Mouse (Mus musculus): Measurements from ENCODE around the gene Cdrt4.

Cdrt4 gene

GRCm38 (mm10) chr11:62951012-62951411 is at the start of gene Cdrt4:
TSS of gene Cdrt4 (plus strand) at chr11:62951193.
- ChIA-PET CTCF (interaction anchor here in 1 of 4 experiments (1.3 kb wide), 1 partner anchor 195 kb away, joined by 3 read pairs; no protein-coding TSS in a partner anchor), POLR2A (interaction anchor here in 1 of 4 experiments (0.7 kb wide), 1 partner anchor 16 kb away, joined by 3 read pairs; no protein-coding TSS in a partner anchor)

GRCm38 (mm10) chr11:62901699-62902323 is 49.2 kb upstream of the Cdrt4 start:
- POLR2A ChIA-PET, result interaction anchor here (0.6 to 1.9 kb wide), 13 partner anchors 10 to 456 kb away, joined by 3 to 17 read pairs (median 3); partner anchors contain the start of genes Tvp23b (in 3 of the 4) and Fbxw10 (in 1 of the 4)
- CTCF ChIA-PET, result interaction anchor here (0.5 to 2.1 kb wide), 51 partner anchors 8 to 1044 kb away, joined by 3 to 23 read pairs (median 4); partner anchors contain the start of genes Tvp23b (in 2 of the 4), Fbxw10 (in 1 of the 4), Trim16 (in 1 of the 4) and Zfp287 (in 1 of the 4)

- POLR2A ChIA-PET, result no interaction called here
Observed at GRCm38 (mm10) chr11:62903871-62904495, 47.0 kb upstream of the Cdrt4 start.

GRCm38 (mm10) chr11:62909720-62910306 is 41.2 kb upstream of the Cdrt4 start:
- POLR2A ChIA-PET, result interaction anchor here in 1 of 4 experiments (2.0 kb wide), 1 partner anchor 30 kb away, joined by 5 read pairs; the partner anchor contains the start of gene Tvp23b

More at GRCm38 (mm10) chr11:62903871-62904495, 47.0 kb upstream of the Cdrt4 start:
- CTCF ChIA-PET, result no interaction called here

GRCm38 (mm10) chr11:62911362-62911761 is 39.6 kb upstream of the Cdrt4 start:
- ChIA-PET POLR2A (interaction anchor here in 1 of 4 experiments (2.5 kb wide), 1 partner anchor 9 kb away, joined by 5 read pairs; no protein-coding TSS in a partner anchor), CTCF (interaction anchor here in 2 of 4 experiments (0.6 to 2.3 kb wide), 2 partner anchors 195 to 224 kb away, joined by 5 read pairs; no protein-coding TSS in a partner anchor)

More at GRCm38 (mm10) chr11:62909720-62910306, 41.2 kb upstream of the Cdrt4 start:
- CTCF ChIA-PET, result interaction anchor here in 2 of 4 experiments (1.1 to 2.3 kb wide), 7 partner anchors 8 to 265 kb away, joined by 3 to 5 read pairs (median 4); no protein-coding TSS in a partner anchor

GRCm38 (mm10) chr11:62913141-62913540 is 37.9 kb upstream of the Cdrt4 start:
- CTCF ChIA-PET, result interaction anchor here in 1 of 4 experiments (2.7 to 3.8 kb wide), 2 partner anchors 12 to 156 kb away, joined by 14 to 15 read pairs; no protein-coding TSS in a partner anchor
- POLR2A ChIA-PET, result interaction anchor here in 1 of 4 experiments (2.5 kb wide), 1 partner anchor 11 kb away, joined by 5 read pairs; no protein-coding TSS in a partner anchor

GRCm38 (mm10) chr11:62914532-62914931 is 36.5 kb upstream of the Cdrt4 start:
- ChIA-PET POLR2A (interaction anchor here in 3 of 4 experiments (0.6 to 1.3 kb wide), 5 partner anchors 35 to 225 kb away, joined by 3 to 4 read pairs (median 3); partner anchors contain the start of genes Tvp23b (in 2 of the 3) and Zfp286 (in 1 of the 3)), CTCF (interaction anchor here (0.5 to 3.9 kb wide), 35 partner anchors 9 to 1309 kb away, joined by 3 to 23 read pairs (median 4); partner anchors contain the start of gene Fbxw10 (in 1 of the 4))

- CTCF ChIA-PET, result interaction anchor here (0.6 to 3.9 kb wide), 9 partner anchors 13 to 302 kb away, joined by 3 to 23 read pairs (median 13); no protein-coding TSS in a partner anchor
- POLR2A ChIA-PET, result interaction anchor here in 3 of 4 experiments (0.7 to 1.3 kb wide), 3 partner anchors 127 to 224 kb away, joined by 3 to 4 read pairs (median 3); partner anchors contain the start of gene Zfp286 (in 1 of the 3)
Observed at GRCm38 (mm10) chr11:62915486-62915885, 35.5 kb upstream of the Cdrt4 start.

- POLR2A ChIA-PET, result interaction anchor here in 2 of 4 experiments (0.6 to 1.2 kb wide), 3 partner anchors 18 to 126 kb away, joined by 3 read pairs; no protein-coding TSS in a partner anchor
- CTCF ChIA-PET, result interaction anchor here in 2 of 4 experiments (0.6 to 3.9 kb wide), 3 partner anchors 15 to 252 kb away, joined by 3 to 23 read pairs (median 14); no protein-coding TSS in a partner anchor
Observed at GRCm38 (mm10) chr11:62916765-62917164, 34.2 kb upstream of the Cdrt4 start.

- ChIA-PET CTCF (interaction anchor here (0.5 to 3.5 kb wide), 37 partner anchors 10 to 1002 kb away, joined by 3 to 28 read pairs (median 4); partner anchors contain the start of genes Hs3st3b1 (in 1 of the 4) and Tekt3 (in 1 of the 4)), POLR2A (interaction anchor here (0.6 to 2.2 kb wide), 5 partner anchors 18 to 493 kb away, joined by 3 to 9 read pairs (median 5); partner anchors contain the start of gene Tvp23b (in 1 of the 4))
Observed at GRCm38 (mm10) chr11:62919946-62920742, 30.8 kb upstream of the Cdrt4 start.

GRCm38 (mm10) chr11:62920743-62921050 is 30.3 kb upstream of the Cdrt4 start:
- ChIA-PET POLR2A (interaction anchor here (0.6 to 2.2 kb wide), 6 partner anchors 19 to 492 kb away, joined by 3 to 9 read pairs (median 4); partner anchors contain the start of gene Tvp23b (in 1 of the 4)), CTCF (interaction anchor here (0.5 to 3.5 kb wide), 41 partner anchors 9 to 1001 kb away, joined by 3 to 28 read pairs (median 4); partner anchors contain the start of genes Fbxw10 (in 1 of the 4), Hs3st3b1 (in 1 of the 4) and Tekt3 (in 1 of the 4))

- CTCF ChIA-PET, result interaction anchor here (0.6 to 3.5 kb wide), 51 partner anchors 9 to 292 kb away, joined by 3 to 28 read pairs (median 4); partner anchors contain the start of genes Fbxw10 (in 1 of the 4) and Tekt3 (in 1 of the 4)
- POLR2A ChIA-PET, result interaction anchor here (0.6 to 2.2 kb wide), 11 partner anchors 19 to 491 kb away, joined by 3 to 9 read pairs (median 4); partner anchors contain the start of genes Fbxw10 (in 1 of the 4) and Tvp23b (in 1 of the 4)
Observed at GRCm38 (mm10) chr11:62921052-62921977, 29.7 kb upstream of the Cdrt4 start.

- POLR2A ChIA-PET, result interaction anchor here in 1 of 4 experiments (1.1 kb wide), 1 partner anchor 105 kb away, joined by 3 read pairs; no protein-coding TSS in a partner anchor
- CTCF ChIA-PET, result interaction anchor here in 2 of 4 experiments (0.6 to 1.4 kb wide), 3 partner anchors 168 to 227 kb away, joined by 3 to 5 read pairs (median 4); no protein-coding TSS in a partner anchor
Observed at GRCm38 (mm10) chr11:62924091-62924761, 26.8 kb upstream of the Cdrt4 start.

GRCm38 (mm10) chr11:62929799-62930198 is 21.2 kb upstream of the Cdrt4 start:
- ChIA-PET CTCF (interaction anchor here in 3 of 4 experiments (0.7 to 1.8 kb wide), 6 partner anchors 9 to 896 kb away, joined by 3 to 7 read pairs (median 5); no protein-coding TSS in a partner anchor), POLR2A (interaction anchor here in 2 of 4 experiments (0.6 to 1.5 kb wide), 3 partner anchors 9 to 49 kb away, joined by 3 read pairs; no protein-coding TSS in a partner anchor)

GRCm38 (mm10) chr11:62930574-62930973 is 20.4 kb upstream of the Cdrt4 start:
- ChIA-PET CTCF (interaction anchor here in 3 of 4 experiments (0.7 to 1.8 kb wide), 6 partner anchors 9 to 897 kb away, joined by 3 to 7 read pairs (median 5); no protein-coding TSS in a partner anchor), POLR2A (interaction anchor here in 1 of 4 experiments (1.5 kb wide), 1 partner anchor 25 kb away, joined by 3 read pairs; no protein-coding TSS in a partner anchor)

All from embryonic stem cell, embryonic (primary cell).